In the genomic region with DNA sequence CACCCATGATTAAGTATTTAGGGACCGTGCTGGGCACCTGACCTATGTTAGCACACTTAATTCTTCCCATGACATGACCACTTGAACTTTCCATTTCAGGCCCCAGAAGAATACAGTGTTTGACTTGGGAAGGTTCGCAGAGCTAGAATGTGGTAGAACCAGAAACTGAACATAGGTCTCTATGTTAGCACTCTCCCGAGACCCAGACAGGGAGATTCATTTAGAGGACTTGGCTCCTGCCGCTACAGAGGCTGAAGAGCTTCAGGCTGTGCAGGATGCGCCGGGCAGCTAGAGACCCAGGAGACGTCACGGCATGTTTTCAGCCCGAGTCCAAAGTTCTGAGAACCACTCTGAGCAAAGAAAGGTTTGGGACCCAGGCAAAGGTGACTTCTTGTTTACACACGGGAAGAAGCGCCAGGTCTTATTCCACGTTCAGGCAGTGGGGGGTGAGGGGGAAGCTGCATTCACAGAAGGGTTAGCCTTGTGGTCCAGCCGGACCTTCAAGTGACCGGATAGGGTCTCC, we compare ENCODE assay signal across 24 mouse cellular contexts. TPM values are rescaled to one million over a fixed set of nuclear protein-coding genes. Genes with fewer than 3 reads are reported as not detected.
A peak's percentile ranks its signal among the peaks of the same experiment; 100 is the strongest.
DNase-seq lines count a peak whose midpoint lies in the region; ATAC-seq lines count a peak whose summit lies in the region.
"Had no signal": no experiment of that assay in that cellular context is flagged by ENCODE, and none has a peak within 500 bp of the region (broad histone marks: within the 10 kb centered on the region; RNA-seq: fewer than 3 reads in every experiment).

No protein-coding gene starts in this region.

- 74% methylated on average over 14 of the region's 14 CpGs for WGBS in kidney, embryonic 14.5 days
- WGBS in intestine, embryonic 14.5 days = 72% methylated on average over 14 of the region's 14 CpGs
- 84% methylated on average over 14 of the region's 14 CpGs for WGBS in hindbrain, embryonic 14.5 days

- no peak for ATAC-seq in kidney, embryonic 14.5 days (ENCODE audit: low FRiP score, low TSS enrichment)
- no peak for ATAC-seq in intestine, embryonic 14.5 days (replicated peaks; ENCODE audit: low FRiP score, low TSS enrichment, low read depth)
- no peak for ATAC-seq in hindbrain, embryonic 14.5 days (ENCODE audit: low FRiP score)
- ATAC-seq: forebrain, embryonic 15.5 days; midbrain, embryonic 16.5 days had no signal

- DNase-seq in kidney, adult 11 months = peak; percentile 33
- peak; percentile 57 for DNase-seq in intestine, embryonic 14.5 days (ENCODE audit: low spot score)
- DNase-seq in kidney, adult 8-10 months = peak; percentile 31 to 39
- peak; percentile 57 to 67 for DNase-seq in kidney, postnatal 36 days
- no peak for DNase-seq in ovary, postnatal 10 days (ENCODE audit: low spot score)
- DNase-seq in gastrocnemius, postnatal 36 days = no peak
- DNase-seq in hindbrain, embryonic 14.5 days (ENCODE audit: low spot score) = no peak
- DNase-seq: adrenal gland, postnatal 10 days; cerebellum, adult 11-12 months; cerebellum, postnatal 36 days; heart, adult 18-20 months; heart, postnatal 10 days; layer of hippocampus, postnatal 36 days; right cerebral cortex, adult 18-20 months; thymus, postnatal 4 days had no signal

- no peaks in the 10 kb centered on the region for H3K27me3 ChIP-seq in kidney, embryonic 14.5 days (ENCODE audit: control insufficient read depth, insufficient read depth, low read length)
- H3K27me3 ChIP-seq in intestine, embryonic 14.5 days (replicated peaks; ENCODE audit: control insufficient read depth, insufficient read depth, low read length) = no peaks in the 10 kb centered on the region
- no peaks in the 10 kb centered on the region for H3K27me3 ChIP-seq in hindbrain, embryonic 14.5 days (ENCODE audit: control insufficient read depth, insufficient read depth, low read length)
- H3K27me3 ChIP-seq: CH12.LX; forebrain, embryonic 15.5 days; hindbrain, embryonic 15.5 days had no signal

- H3K27ac ChIP-seq in kidney, embryonic 14.5 days (ENCODE audit: low read depth, low read length) = no peak overlapping the region
- H3K27ac ChIP-seq in intestine, embryonic 14.5 days (ENCODE audit: low read depth) = no peak overlapping the region
- no peak overlapping the region for H3K27ac ChIP-seq in hindbrain, embryonic 14.5 days
- H3K27ac ChIP-seq: forebrain, embryonic 15.5 days; hindbrain, embryonic 15.5 days; limb, embryonic 15.5 days had no signal

- no peaks in the 10 kb centered on the region for H3K4me1 ChIP-seq in kidney, embryonic 14.5 days (ENCODE audit: control insufficient read depth, insufficient read depth, low read length)
- H3K4me1 ChIP-seq in intestine, embryonic 14.5 days (replicated peaks; ENCODE audit: control insufficient read depth, insufficient read depth, low read length) = no peaks in the 10 kb centered on the region
- no peaks in the 10 kb centered on the region for H3K4me1 ChIP-seq in hindbrain, embryonic 14.5 days (replicated peaks; ENCODE audit: control insufficient read depth, insufficient read depth, low read length)

- H3K4me3 ChIP-seq in kidney, embryonic 14.5 days (ENCODE audit: low read length) = no peak overlapping the region
- no peak overlapping the region for H3K4me3 ChIP-seq in intestine, embryonic 14.5 days (ENCODE audit: low read depth, low read length)
- no peak overlapping the region for H3K4me3 ChIP-seq in hindbrain, embryonic 14.5 days (replicated peaks; ENCODE audit: low read length)
- H3K4me3 ChIP-seq: erythroblast, embryonic 14.5 days; forebrain, embryonic 15.5 days; hindbrain, embryonic 15.5 days; limb, embryonic 15.5 days had no signal

- H3K9me3 ChIP-seq in kidney, embryonic 14.5 days (ENCODE audit: control insufficient read depth, low read length) = no peaks in the 10 kb centered on the region
- no peaks in the 10 kb centered on the region for H3K9me3 ChIP-seq in intestine, embryonic 14.5 days (ENCODE audit: control insufficient read depth, low read length)
- no peaks in the 10 kb centered on the region for H3K9me3 ChIP-seq in hindbrain, embryonic 14.5 days (ENCODE audit: control insufficient read depth, low read length)
- H3K9me3 ChIP-seq: forebrain, embryonic 15.5 days; hindbrain, embryonic 15.5 days; limb, embryonic 15.5 days had no signal

- no peaks in the 10 kb centered on the region for H3K36me3 ChIP-seq in kidney, embryonic 14.5 days (ENCODE audit: control insufficient read depth, insufficient read depth, low read length)
- H3K36me3 ChIP-seq in intestine, embryonic 14.5 days (ENCODE audit: control insufficient read depth, insufficient read depth, low read length) = no peaks in the 10 kb centered on the region
- H3K36me3 ChIP-seq in hindbrain, embryonic 14.5 days (replicated peaks; ENCODE audit: control insufficient read depth, insufficient read depth) = no peaks in the 10 kb centered on the region
- H3K36me3 ChIP-seq: forebrain, embryonic 15.5 days; hindbrain, embryonic 15.5 days; limb, embryonic 15.5 days had no signal

- H3K9ac ChIP-seq in kidney, embryonic 14.5 days (ENCODE audit: low read depth, low read length) = no peak overlapping the region
- no peak overlapping the region for H3K9ac ChIP-seq in intestine, embryonic 14.5 days (ENCODE audit: low read length)
- H3K9ac ChIP-seq in hindbrain, embryonic 14.5 days = no peak overlapping the region
- H3K9ac ChIP-seq: forebrain, embryonic 15.5 days; hindbrain, embryonic 15.5 days; limb, embryonic 15.5 days had no signal

- H3K4me2 ChIP-seq in kidney, embryonic 14.5 days (replicated peaks; ENCODE audit: low read depth, low read length) = no peak overlapping the region
- H3K4me2 ChIP-seq in intestine, embryonic 14.5 days (ENCODE audit: low read length) = no peak overlapping the region
- no peak overlapping the region for H3K4me2 ChIP-seq in hindbrain, embryonic 14.5 days (replicated peaks)
- H3K4me2 ChIP-seq: forebrain, embryonic 15.5 days; hindbrain, embryonic 15.5 days; limb, embryonic 15.5 days had no signal

- intact Hi-C loops in gastrocnemius, postnatal 36 days (cut with DNase I) = no loop called here

RNA-seq across cellular contexts. Expression of a gene that starts 6.2 kb away (rescaled TPM):
- polyA plus RNA-seq in kidney, embryonic 14.5 days (2014; fragmentation: Nextera tagmentation; extraction: Ambion mirVana) = 5.3 and 5.4 TPM in 2 replicates
- polyA plus RNA-seq in intestine, embryonic 14.5 days (2014; fragmentation: Nextera tagmentation; extraction: Ambion mirVana) = 3.2 and 4.0 TPM in 2 replicates
- not detected for total RNA-seq in gastrocnemius, postnatal 36 days (2021)
- 18.5 and 20.9 TPM in 2 replicates for polyA plus RNA-seq in hindbrain, embryonic 14.5 days (2014; fragmentation: Nextera tagmentation; extraction: Ambion mirVana)
- total RNA-seq: gastrocnemius, adult 18-20 months; megakaryocyte-erythroid progenitor cell, adult 5-6 weeks had no signal
- polyA plus RNA-seq: erythroblast, embryonic 14.5 days had no signal

Comparison
In these comparisons a context has a peak if more than half of its experiments do, and no peak if none do; other contexts are left out.
1. DNase-seq: peak in kidney, adult 11 months (single experiment), intestine, embryonic 14.5 days (single experiment), kidney, adult 8-10 months (2 of 2) and kidney, postnatal 36 days (2 of 2); none in ovary, postnatal 10 days (single experiment), gastrocnemius, postnatal 36 days (0 of 2) and hindbrain, embryonic 14.5 days (single experiment).